Comparison of ENCODE assay signal across 28 mouse cellular contexts in genomic region chr12:54603542-54604167, GRCm38 (mm10). TPM values are rescaled to one million over a fixed set of nuclear protein-coding genes. Genes with fewer than 3 reads are reported as not detected.
DNase-seq lines count a peak whose midpoint lies in the region; ATAC-seq and TF ChIP-seq lines count a peak whose summit lies in the region.
"Had no signal": no experiment of that assay in that cellular context is flagged by ENCODE, and none has a peak within 500 bp of the region (broad histone marks: within the 10 kb centered on the region; RNA-seq: fewer than 3 reads in every experiment).

No protein-coding gene starts in this region.

- H3K4me1 ChIP-seq in intestine, postnatal 0 days (replicated peaks; ENCODE audit: control insufficient read depth, insufficient read depth, low read length) = no peaks in the 10 kb centered on the region
- H3K4me1 ChIP-seq: embryonic facial prominence, embryonic 15.5 days; forebrain, embryonic 10.5 days; forebrain, embryonic 12.5 days had no signal

- peak; percentile 40 for ATAC-seq in intestine, postnatal 0 days
- ATAC-seq: activated CD4-positive, CD25-positive, alpha-beta regulatory T cell, adult 4 months; CD4-positive, CD25-positive, alpha-beta regulatory T cell, adult 4 months; forebrain, embryonic 14.5 days; forebrain, embryonic 16.5 days; Patski had no signal

- no peak overlapping the region for H3K9ac ChIP-seq in intestine, postnatal 0 days (ENCODE audit: low read depth, low read length)
- H3K9ac ChIP-seq: embryonic facial prominence, embryonic 13.5 days; embryonic facial prominence, embryonic 15.5 days; forebrain, embryonic 12.5 days had no signal

- TF ChIP-seq CTCF in intestine, postnatal 0 days (IDR thresholded peaks at IDR 0.05; ENCODE audit: low read depth) = peak; percentile 26; the same call in 1 of the 2 replicates

- no peak overlapping the region for H3K27ac ChIP-seq in intestine, postnatal 0 days (ENCODE audit: low read depth, low read length)
- H3K27ac ChIP-seq: embryonic facial prominence, embryonic 13.5 days; embryonic facial prominence, embryonic 15.5 days; forebrain, embryonic 10.5 days; forebrain, embryonic 12.5 days had no signal

- no peaks in the 10 kb centered on the region for H3K9me3 ChIP-seq in intestine, postnatal 0 days (ENCODE audit: control insufficient read depth)
- H3K9me3 ChIP-seq: embryonic facial prominence, embryonic 13.5 days; embryonic facial prominence, embryonic 15.5 days; forebrain, embryonic 12.5 days; G1E had no signal

- 0 out of 2 replicates have a peak overlapping the region, but pooled peaks have one; percentile 4 for H3K4me2 ChIP-seq in intestine, postnatal 0 days (replicated peaks; ENCODE audit: low read depth)
- H3K4me2 ChIP-seq: embryonic facial prominence, embryonic 13.5 days; embryonic facial prominence, embryonic 15.5 days; forebrain, embryonic 12.5 days had no signal

- DNase-seq in heart, adult 11 months = peak; percentile 65
- DNase-seq in heart, adult 18-20 months = no peak
- DNase-seq in yolk sac, embryonic 10.5 days (ENCODE audit: low spot score) = peak; percentile 51
- DNase-seq in right cerebral cortex, postnatal 4 days = no peak
- DNase-seq in adrenal gland, postnatal 25 days = no peak
- DNase-seq: adrenal gland, adult 8-10 months; adrenal gland, postnatal 14 days; B cell, adult 2 months; cerebellum, adult 11 months; cerebellum, adult 18-20 months; cerebellum, adult 8-10 months; cerebellum, adult 9-11 months; cerebellum, postnatal 14 days; cerebellum, postnatal 36 days; embryo, embryonic 11 days had no signal

- H3K27me3 ChIP-seq in intestine, postnatal 0 days (replicated peaks; ENCODE audit: control insufficient read depth, insufficient read depth, low read length) = no peaks in the 10 kb centered on the region
- H3K27me3 ChIP-seq: CH12.LX; embryonic facial prominence, embryonic 13.5 days; embryonic facial prominence, embryonic 15.5 days; forebrain, embryonic 12.5 days; Patski had no signal

- no peaks in the 10 kb centered on the region for H3K36me3 ChIP-seq in intestine, postnatal 0 days (ENCODE audit: control insufficient read depth, insufficient read depth)
- H3K36me3 ChIP-seq: embryonic facial prominence, embryonic 13.5 days; embryonic facial prominence, embryonic 15.5 days; forebrain, embryonic 10.5 days; forebrain, embryonic 12.5 days; G1E had no signal

- 36% methylated on average over 9 of the region's 9 CpGs for WGBS in intestine, postnatal 0 days

- no peak overlapping the region for H3K4me3 ChIP-seq in intestine, postnatal 0 days (ENCODE audit: low read depth, low read length)
- H3K4me3 ChIP-seq: embryonic facial prominence, embryonic 13.5 days; embryonic facial prominence, embryonic 15.5 days; erythroblast, embryonic 14.5 days; forebrain, embryonic 10.5 days; forebrain, embryonic 12.5 days had no signal

RNA-seq across cellular contexts. Expression of gene Sptssa, which starts 52.7 kb away (rescaled TPM):
- 10 to 100 TPM; 32.0 to 32.6 TPM for total RNA-seq in heart, adult 18-20 months (2021)
- polyA plus RNA-seq in intestine, postnatal 0 days (2015; fragmentation: Nextera tagmentation; extraction: Ambion mirVana) = 168 and 172 TPM in 2 replicates
- 94.3 and 115 TPM in 2 replicates for total RNA-seq in adrenal gland, postnatal 25 days (2021)

Comparison
In these comparisons a context has a peak if more than half of its experiments do, and no peak if none do; other contexts are left out.
1. DNase-seq: peak in heart, adult 11 months (single experiment) and yolk sac, embryonic 10.5 days (single experiment); none in heart, adult 18-20 months (0 of 2), right cerebral cortex, postnatal 4 days (single experiment) and adrenal gland, postnatal 25 days (single experiment).